Mouse (Mus musculus): ENCODE results near the gene Mphosph8. TPM values are rescaled to one million over a fixed set of nuclear protein-coding genes. Genes with fewer than 3 reads are reported as not detected.
A peak's percentile ranks its signal among the peaks of the same experiment; 100 is the strongest.

Gene Mphosph8
- polyA plus RNA-seq (2015; fragmentation: Nextera tagmentation; extraction: Ambion mirVana) = 25.7 and 30.2 TPM in 2 replicates

GRCm38 (mm10) chr14:56667969-56668802 is at the start of gene Mphosph8:
Gene Mphosph8, plus strand, starts transcription at chr14:56668248.
- H3K9me3 ChIP-seq (ENCODE audit: low read length) = no peaks in the 10 kb centered on the region
- ATAC-seq (ENCODE audit: low FRiP score, low TSS enrichment) = peak; percentile 100
- H3K9ac ChIP-seq (replicated peaks; ENCODE audit: low read length) = peak within 1 kb of the TSS; percentile 83
- under 1% methylated on average over 70 of the region's 70 CpGs for WGBS
- H3K4me1 ChIP-seq (ENCODE audit: insufficient read depth, low read length) = peaks cover 22% of the 10 kb centered on the region
- H3K36me3 ChIP-seq (ENCODE audit: insufficient read depth, low read length) = peaks cover 8% of the 10 kb centered on the region
- peak within 1 kb of the TSS; percentile 89 for H3K27ac ChIP-seq (ENCODE audit: low read length)
- H3K27me3 ChIP-seq (ENCODE audit: insufficient read depth, low read length) = no peaks in the 10 kb centered on the region
- peak within 1 kb of the TSS; percentile 68 for H3K4me2 ChIP-seq (replicated peaks; ENCODE audit: low read depth, low read length)
- peak within 1 kb of the TSS; percentile 80 for H3K4me3 ChIP-seq (ENCODE audit: low read length)

DNA sequence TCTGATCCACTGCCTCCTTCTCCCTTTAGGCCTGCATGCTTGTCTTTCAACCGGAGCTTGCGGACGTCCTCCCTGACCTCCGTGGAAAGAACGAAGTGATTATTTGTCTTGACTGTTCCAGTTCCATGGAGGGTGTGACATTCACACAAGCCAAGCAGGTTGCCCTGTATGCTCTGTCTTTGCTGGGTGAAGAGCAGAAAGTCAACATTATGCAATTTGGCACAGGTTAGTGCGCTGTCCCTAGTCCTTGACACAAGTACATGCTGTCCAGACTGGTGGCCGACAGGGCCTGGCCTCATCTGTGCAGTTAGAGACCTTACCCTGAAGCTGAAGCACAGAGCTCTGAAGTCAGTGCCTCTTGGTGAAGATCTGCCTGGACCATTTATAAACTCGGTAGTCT is 47.6 kb upstream of the Mphosph8 start:
- ATAC-seq (ENCODE audit: low FRiP score, low TSS enrichment) = no peak
- Histone ChIP-seq H3K27ac (ENCODE audit: low read length) (no peak overlapping the region), H3K9me3 (ENCODE audit: low read length) (no peaks in the 10 kb centered on the region), H3K4me2 (replicated peaks; ENCODE audit: low read depth, low read length) (no peak overlapping the region), H3K36me3 (ENCODE audit: insufficient read depth, low read length) (peaks cover 11% of the 10 kb centered on the region; the same call in 1 of the 2 replicates), H3K4me1 (ENCODE audit: insufficient read depth, low read length) (no peaks in the 10 kb centered on the region), H3K4me3 (ENCODE audit: low read length) (no peak overlapping the region), H3K9ac (replicated peaks; ENCODE audit: low read length) (no peak overlapping the region), H3K27me3 (ENCODE audit: insufficient read depth, low read length) (no peaks in the 10 kb centered on the region)
- 85% methylated on average over 8 of the region's 8 CpGs for WGBS

GRCm38 (mm10) chr14:56626202-56626601 is 41.8 kb upstream of the Mphosph8 start:
- no peak overlapping the region for H3K4me2 ChIP-seq (replicated peaks; ENCODE audit: low read depth, low read length)
- H3K27ac ChIP-seq (ENCODE audit: low read length) = no peak overlapping the region
- H3K9me3 ChIP-seq (ENCODE audit: low read length) = no peaks in the 10 kb centered on the region
- no peak for ATAC-seq (ENCODE audit: low FRiP score, low TSS enrichment)
- no peaks in the 10 kb centered on the region for H3K27me3 ChIP-seq (ENCODE audit: insufficient read depth, low read length)
- no peak overlapping the region for H3K4me3 ChIP-seq (ENCODE audit: low read length)
- H3K9ac ChIP-seq (replicated peaks; ENCODE audit: low read length) = no peak overlapping the region
- 88% methylated on average over 4 of the region's 4 CpGs for WGBS
- 0 out of 2 replicates have a peak, but pooled peaks cover 5% of the 10 kb centered on the region for H3K4me1 ChIP-seq (ENCODE audit: insufficient read depth, low read length)
- peaks cover 22% of the 10 kb centered on the region for H3K36me3 ChIP-seq (ENCODE audit: insufficient read depth, low read length)

- no peak overlapping the region for H3K4me3 ChIP-seq (ENCODE audit: low read length)
- H3K36me3 ChIP-seq (ENCODE audit: insufficient read depth, low read length) = peaks cover 22% of the 10 kb centered on the region
- H3K27me3 ChIP-seq (ENCODE audit: insufficient read depth, low read length) = no peaks in the 10 kb centered on the region
- H3K4me2 ChIP-seq (replicated peaks; ENCODE audit: low read depth, low read length) = no peak overlapping the region
- ATAC-seq (ENCODE audit: low FRiP score, low TSS enrichment) = no peak
- H3K9ac ChIP-seq (replicated peaks; ENCODE audit: low read length) = no peak overlapping the region
- WGBS = 89% methylated on average over 3 of the region's 3 CpGs
- 0 out of 2 replicates have a peak, but pooled peaks cover 5% of the 10 kb centered on the region for H3K4me1 ChIP-seq (ENCODE audit: insufficient read depth, low read length)
- H3K27ac ChIP-seq (ENCODE audit: low read length) = no peak overlapping the region
- H3K9me3 ChIP-seq (ENCODE audit: low read length) = no peaks in the 10 kb centered on the region
Measured at GRCm38 (mm10) chr14:56628336-56628735, 39.7 kb upstream of the Mphosph8 start.

- WGBS = 93% methylated on average over 2 of the region's 2 CpGs
- no peaks in the 10 kb centered on the region for H3K27me3 ChIP-seq (ENCODE audit: insufficient read depth, low read length)
- no peak overlapping the region for H3K4me3 ChIP-seq (ENCODE audit: low read length)
- 0 out of 2 replicates have a peak, but pooled peaks cover 5% of the 10 kb centered on the region for H3K4me1 ChIP-seq (ENCODE audit: insufficient read depth, low read length)
- H3K9me3 ChIP-seq (ENCODE audit: low read length) = no peaks in the 10 kb centered on the region
- H3K27ac ChIP-seq (ENCODE audit: low read length) = no peak overlapping the region
- no peak overlapping the region for H3K9ac ChIP-seq (replicated peaks; ENCODE audit: low read length)
- no peak for ATAC-seq (ENCODE audit: low FRiP score, low TSS enrichment)
- no peak overlapping the region for H3K4me2 ChIP-seq (replicated peaks; ENCODE audit: low read depth, low read length)
- peaks cover 18% of the 10 kb centered on the region for H3K36me3 ChIP-seq (ENCODE audit: insufficient read depth, low read length)
Measured at GRCm38 (mm10) chr14:56631109-56631508, 36.9 kb upstream of the Mphosph8 start.

- WGBS = 63% methylated on average over 7 of the region's 7 CpGs
Measured at GRCm38 (mm10) chr14:56647206-56647605, 20.8 kb upstream of the Mphosph8 start.

GRCm38 (mm10) chr14:56649448-56649847 is 18.6 kb upstream of the Mphosph8 start:
- peaks cover 13% of the 10 kb centered on the region; the same call in 1 of the 2 replicates for H3K9me3 ChIP-seq (ENCODE audit: low read length)
- no peaks in the 10 kb centered on the region for H3K4me1 ChIP-seq (ENCODE audit: insufficient read depth, low read length)
- no peak overlapping the region for H3K4me2 ChIP-seq (replicated peaks; ENCODE audit: low read depth, low read length)
- no peak overlapping the region for H3K27ac ChIP-seq (ENCODE audit: low read length)
- no peaks in the 10 kb centered on the region for H3K27me3 ChIP-seq (ENCODE audit: insufficient read depth, low read length)
- H3K9ac ChIP-seq (replicated peaks; ENCODE audit: low read length) = no peak overlapping the region
- no peak overlapping the region for H3K4me3 ChIP-seq (ENCODE audit: low read length)
- no peak for ATAC-seq (ENCODE audit: low FRiP score, low TSS enrichment)
- H3K36me3 ChIP-seq (ENCODE audit: insufficient read depth, low read length) = peaks cover 15% of the 10 kb centered on the region

More at GRCm38 (mm10) chr14:56647206-56647605, 20.8 kb upstream of the Mphosph8 start:
- no peak for ATAC-seq (ENCODE audit: low FRiP score, low TSS enrichment)
- no peak overlapping the region for H3K4me3 ChIP-seq (ENCODE audit: low read length)
- no peak overlapping the region for H3K9ac ChIP-seq (replicated peaks; ENCODE audit: low read length)
- no peaks in the 10 kb centered on the region for H3K27me3 ChIP-seq (ENCODE audit: insufficient read depth, low read length)
- H3K9me3 ChIP-seq (ENCODE audit: low read length) = no peaks in the 10 kb centered on the region
- H3K36me3 ChIP-seq (ENCODE audit: insufficient read depth, low read length) = no peaks in the 10 kb centered on the region
- no peaks in the 10 kb centered on the region for H3K4me1 ChIP-seq (ENCODE audit: insufficient read depth, low read length)
- H3K27ac ChIP-seq (ENCODE audit: low read length) = no peak overlapping the region
- H3K4me2 ChIP-seq (replicated peaks; ENCODE audit: low read depth, low read length) = no peak overlapping the region

GRCm38 (mm10) chr14:56665651-56666050 is 2.4 kb upstream of the Mphosph8 start:
- no peak overlapping the region for H3K9ac ChIP-seq (replicated peaks; ENCODE audit: low read length)

GRCm38 (mm10) chr14:56666909-56667308 is 1.1 kb upstream of the Mphosph8 start:
- Histone ChIP-seq H3K4me3 (ENCODE audit: low read length) (no peak overlapping the region), H3K9me3 (ENCODE audit: low read length) (no peaks in the 10 kb centered on the region), H3K36me3 (ENCODE audit: insufficient read depth, low read length) (0 out of 2 replicates have a peak, but pooled peaks cover 2% of the 10 kb centered on the region), H3K27me3 (ENCODE audit: insufficient read depth, low read length) (no peaks in the 10 kb centered on the region), H3K27ac (ENCODE audit: low read length) (no peak overlapping the region), H3K4me1 (ENCODE audit: insufficient read depth, low read length) (peaks cover 22% of the 10 kb centered on the region), H3K4me2 (replicated peaks; ENCODE audit: low read depth, low read length) (peak overlapping the region; percentile 68; the same call in 1 of the 2 replicates), H3K9ac (replicated peaks; ENCODE audit: low read length) (no peak overlapping the region)
- 65% methylated on average over 3 of the region's 3 CpGs for WGBS
- ATAC-seq (ENCODE audit: low FRiP score, low TSS enrichment) = no peak

More at GRCm38 (mm10) chr14:56665651-56666050, 2.4 kb upstream of the Mphosph8 start:
- no peak for ATAC-seq (ENCODE audit: low FRiP score, low TSS enrichment)
- Histone ChIP-seq H3K4me2 (replicated peaks; ENCODE audit: low read depth, low read length) (no peak overlapping the region), H3K27ac (ENCODE audit: low read length) (no peak overlapping the region), H3K4me1 (ENCODE audit: insufficient read depth, low read length) (peaks cover 22% of the 10 kb centered on the region), H3K27me3 (ENCODE audit: insufficient read depth, low read length) (no peaks in the 10 kb centered on the region), H3K36me3 (ENCODE audit: insufficient read depth, low read length) (no peaks in the 10 kb centered on the region), H3K9me3 (ENCODE audit: low read length) (no peaks in the 10 kb centered on the region), H3K4me3 (ENCODE audit: low read length) (no peak overlapping the region)
- WGBS = 43% methylated on average over 5 of the region's 5 CpGs

Data from kidney, embryonic 16.5 days (tissue).